Mouse (Mus musculus) forebrain, embryonic 10.5 days (tissue): ENCODE measurements around the gene 4930442H23Rik. TPM values are rescaled to one million over a fixed set of nuclear protein-coding genes. Genes with fewer than 3 reads are reported as not detected.

Experiments
- DNase-seq: peaks from one replicate; pipeline ENCODE4 v3.0.0-alpha.2; 2017; ENCODE audit warnings: low spot score; ENCODE audit errors: extremely low spot score
- H3K27ac ChIP-seq: fragments of 300-500 bp; sonication (generic); 2 replicates; pipeline ENCODE4 v1.5.1; 2016; ENCODE audit warnings: mild to moderate bottlenecking
- H3K27me3 ChIP-seq: fragments of 300-500 bp; sonication (generic); 2 replicates; pipeline ENCODE4 v1.6.1; 2016; ENCODE audit warnings: mild to moderate bottlenecking; ENCODE audit not compliant: poor library complexity, severe bottlenecking
- H3K36me3 ChIP-seq: fragments of 300-500 bp; sonication (generic); replicated peaks from 2 replicates; pipeline ENCODE4 v1.6.1; 2016; ENCODE audit warnings: mild to moderate bottlenecking, moderate library complexity
- H3K4me1 ChIP-seq: fragments of 300-500 bp; sonication (generic); 2 replicates; pipeline ENCODE4 v1.6.1; 2016
- H3K4me3 ChIP-seq: fragments of 300-500 bp; sonication (generic); 2 replicates; pipeline ENCODE4 v1.5.1; 2016; ENCODE audit warnings: mild to moderate bottlenecking, moderate library complexity
- H3K9me3 ChIP-seq: fragments of 300-500 bp; sonication (generic); 2 replicates; pipeline ENCODE4 v1.6.1; 2016; ENCODE audit warnings: mild to moderate bottlenecking, moderate library complexity
- WGBS: fragments of 180-500 bp; shearing (Covaris S2); methylation state at CpG from one replicate; pipeline ENCODE4 v1.1.7; 2016; 5-methylcytosine and 5-hydroxymethylcytosine counted together
- polyA plus RNA-seq: library from polyadenylated mRNA; unstranded; fragments of >200 nt; fragmentation: Nextera tagmentation; extraction: Ambion mirVana; gene quantifications from 2 replicates; pipeline ENCODE4 v1.2.1, GENCODE M21; 2016

Gene 4930442H23Rik
- polyA plus RNA-seq, 1 experiment from 2014 or later: not detected

DNA sequence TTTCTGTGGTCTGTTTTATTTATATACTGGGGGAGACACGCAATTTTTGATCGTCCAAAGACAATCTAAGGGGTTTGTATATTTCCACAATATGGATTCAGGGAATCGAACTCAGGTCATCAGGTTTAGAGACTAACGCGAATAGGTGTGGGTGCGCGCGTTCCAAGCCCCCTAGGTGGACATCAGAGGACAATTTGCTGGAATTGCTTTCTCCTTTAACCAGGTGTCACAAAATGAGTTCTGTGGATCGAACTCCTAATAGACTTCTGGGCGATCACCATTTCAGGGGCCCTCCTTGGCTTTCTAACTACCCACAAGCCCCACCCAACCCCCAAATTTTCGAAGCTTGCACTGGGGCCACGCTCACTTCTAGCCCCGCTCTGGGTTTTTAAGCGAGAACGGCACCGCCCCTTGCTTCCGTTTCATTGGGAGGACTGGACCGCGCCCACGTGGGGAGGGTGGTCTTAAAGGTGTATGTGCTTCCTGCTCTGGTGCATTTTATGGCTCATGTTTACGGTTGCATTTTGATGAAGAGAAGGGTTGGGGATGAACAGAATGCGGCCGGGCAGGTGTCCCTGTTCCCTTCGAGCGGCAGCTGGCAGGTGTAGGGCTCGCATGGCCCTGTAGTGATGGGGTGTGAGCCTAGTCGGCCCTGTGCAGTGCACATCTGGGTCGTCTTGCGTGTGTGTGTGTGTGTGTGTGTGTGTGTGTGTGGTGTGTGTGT, 15.0 kb downstream of the 4930442H23Rik start:
- H3K27me3 ChIP-seq: no peaks in the 10 kb centered on the region
- peaks cover 50% of the 10 kb centered on the region for H3K4me1 ChIP-seq
- DNase-seq: peak; percentile 79
- 5% methylated on average over 29 of the region's 29 CpGs for WGBS
- no peaks in the 10 kb centered on the region for H3K9me3 ChIP-seq
- H3K27ac ChIP-seq: peak overlapping the region; percentile 90
- peak overlapping the region; percentile 88 for H3K4me3 ChIP-seq
- peaks cover 19% of the 10 kb centered on the region for H3K36me3 ChIP-seq

DNA sequence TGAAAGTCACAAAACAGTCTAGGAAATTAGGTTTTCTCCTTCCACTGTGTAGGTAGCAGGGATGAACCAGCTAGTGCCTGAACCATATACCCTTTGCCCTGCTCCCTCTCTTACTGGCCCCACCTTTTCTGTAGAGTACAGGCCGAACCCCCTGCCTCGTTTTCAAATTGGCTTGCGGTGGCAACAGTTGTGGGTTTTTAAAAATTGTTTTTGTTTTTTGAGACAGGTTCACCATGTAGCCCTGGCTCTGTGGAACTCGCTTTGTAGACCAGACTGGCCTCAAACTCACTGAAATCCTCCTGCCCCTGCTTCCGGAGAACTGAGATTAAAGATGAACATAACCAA, 15.6 kb downstream of the 4930442H23Rik start:
- no peak for DNase-seq
- peaks cover 44% of the 10 kb centered on the region for H3K4me1 ChIP-seq
- H3K27me3 ChIP-seq: no peaks in the 10 kb centered on the region
- H3K4me3 ChIP-seq: peak overlapping the region; percentile 88
- peaks cover 25% of the 10 kb centered on the region for H3K36me3 ChIP-seq
- H3K27ac ChIP-seq: peak overlapping the region; percentile 90
- H3K9me3 ChIP-seq: no peaks in the 10 kb centered on the region
- 6% methylated on average over 5 of the region's 5 CpGs for WGBS

DNA sequence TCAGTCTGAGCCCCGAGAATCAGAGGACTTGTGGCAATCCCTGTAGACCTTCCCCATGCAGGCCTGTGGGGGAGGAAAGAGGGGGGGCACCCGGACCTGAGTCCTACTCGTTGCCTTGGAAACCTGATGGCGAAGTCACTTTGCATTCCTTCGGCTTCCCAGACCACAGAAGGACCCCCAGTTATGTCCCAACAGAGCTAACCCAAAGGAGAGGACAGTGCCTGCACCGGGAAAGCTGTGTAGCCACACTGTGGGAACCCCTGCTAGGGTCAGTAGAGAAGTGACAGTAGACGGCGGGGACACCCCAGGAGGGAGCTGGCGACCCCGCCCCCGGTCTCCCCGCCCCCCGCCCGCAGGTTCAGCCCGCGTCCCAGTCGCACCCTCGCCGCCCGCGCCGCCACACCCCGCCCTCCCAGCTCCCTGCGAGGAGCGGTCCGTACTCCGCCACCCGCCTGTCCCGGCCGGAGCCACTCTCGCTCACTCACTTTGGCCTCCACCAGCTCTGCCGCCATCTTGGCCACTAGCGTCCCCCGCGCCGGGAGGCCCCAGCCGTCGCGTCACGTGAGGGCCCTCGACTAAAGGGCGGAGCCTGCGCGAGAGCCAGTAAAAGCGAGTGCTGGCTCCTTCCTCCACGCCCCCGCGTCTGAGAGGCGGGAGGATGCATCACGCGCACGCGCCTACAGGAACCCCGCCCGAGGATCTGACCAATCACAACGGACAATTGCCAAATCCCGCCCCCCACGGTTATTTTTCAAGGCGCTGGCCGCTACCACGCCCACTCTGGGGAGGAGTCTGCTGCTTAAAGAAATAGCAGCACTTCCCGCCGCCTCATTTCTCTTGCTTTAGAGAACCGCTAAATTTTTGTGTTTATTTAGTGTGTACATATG, 16.2 kb downstream of the 4930442H23Rik start, which contains the start of gene Pias4:
Gene Pias4 (minus strand): TSS at position 724 of the 887 bp plus-strand sequence.
- peaks cover 41% of the 10 kb centered on the region for H3K4me1 ChIP-seq
- peak; percentile 100 for DNase-seq
- H3K27me3 ChIP-seq: no peaks in the 10 kb centered on the region
- WGBS: 1% methylated on average over 64 of the region's 64 CpGs
- H3K4me3 ChIP-seq: peak within 1 kb of the TSS; percentile 88
- no peaks in the 10 kb centered on the region for H3K9me3 ChIP-seq
- peak within 1 kb of the TSS; percentile 90 for H3K27ac ChIP-seq
- peaks cover 31% of the 10 kb centered on the region for H3K36me3 ChIP-seq

DNA sequence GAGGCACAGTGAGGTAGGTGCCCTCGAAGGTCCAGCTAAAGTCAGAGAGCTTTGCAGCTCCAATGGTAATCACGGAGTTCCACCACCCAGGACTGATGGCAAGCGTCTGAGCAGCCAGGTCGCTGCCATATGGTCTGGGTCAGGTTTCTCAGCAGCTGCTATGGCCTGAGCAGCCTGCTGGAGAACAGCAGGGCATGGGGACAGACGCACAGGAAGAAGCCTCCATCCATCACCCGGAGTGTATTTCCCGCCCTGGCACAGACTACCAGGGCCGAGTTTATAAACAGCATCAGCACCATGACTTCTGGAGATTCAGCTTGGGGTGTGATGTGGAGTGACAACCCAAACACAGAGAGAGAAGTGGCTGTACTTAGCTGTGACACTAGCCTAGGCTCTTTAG, 18.5 kb downstream of the 4930442H23Rik start:
- Histone ChIP-seq H3K27me3 (no peaks in the 10 kb centered on the region), H3K36me3 (peaks cover 54% of the 10 kb centered on the region), H3K4me1 (peaks cover 48% of the 10 kb centered on the region), H3K9me3 (no peaks in the 10 kb centered on the region), H3K27ac (no peak overlapping the region), H3K4me3 (no peak overlapping the region)
- WGBS: 90% methylated on average over 8 of the region's 8 CpGs
- DNase-seq: no peak

DNA sequence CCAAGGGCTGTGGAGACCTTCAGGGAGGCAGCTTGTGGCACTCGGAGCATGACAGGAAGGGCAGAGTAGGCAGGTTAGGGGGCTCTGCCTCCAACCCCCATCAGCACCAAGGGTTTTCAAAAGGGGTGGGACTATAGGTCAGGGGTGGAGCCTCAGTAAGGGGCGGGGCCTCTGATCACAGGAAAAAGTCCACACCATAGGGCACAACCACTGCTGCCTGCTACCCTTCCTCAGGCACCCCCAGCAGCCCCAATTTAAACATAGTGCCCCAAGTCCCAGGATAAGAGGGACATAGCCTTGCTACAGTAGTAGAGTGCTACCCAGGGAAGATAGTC, 21.4 kb downstream of the 4930442H23Rik start:
- Histone ChIP-seq H3K36me3 (peaks cover 81% of the 10 kb centered on the region), H3K4me1 (peaks cover 29% of the 10 kb centered on the region), H3K9me3 (no peaks in the 10 kb centered on the region), H3K4me3 (no peak overlapping the region), H3K27me3 (no peaks in the 10 kb centered on the region), H3K27ac (no peak overlapping the region)
- 77% methylated on average over 2 of the region's 2 CpGs for WGBS
- DNase-seq: no peak

DNA sequence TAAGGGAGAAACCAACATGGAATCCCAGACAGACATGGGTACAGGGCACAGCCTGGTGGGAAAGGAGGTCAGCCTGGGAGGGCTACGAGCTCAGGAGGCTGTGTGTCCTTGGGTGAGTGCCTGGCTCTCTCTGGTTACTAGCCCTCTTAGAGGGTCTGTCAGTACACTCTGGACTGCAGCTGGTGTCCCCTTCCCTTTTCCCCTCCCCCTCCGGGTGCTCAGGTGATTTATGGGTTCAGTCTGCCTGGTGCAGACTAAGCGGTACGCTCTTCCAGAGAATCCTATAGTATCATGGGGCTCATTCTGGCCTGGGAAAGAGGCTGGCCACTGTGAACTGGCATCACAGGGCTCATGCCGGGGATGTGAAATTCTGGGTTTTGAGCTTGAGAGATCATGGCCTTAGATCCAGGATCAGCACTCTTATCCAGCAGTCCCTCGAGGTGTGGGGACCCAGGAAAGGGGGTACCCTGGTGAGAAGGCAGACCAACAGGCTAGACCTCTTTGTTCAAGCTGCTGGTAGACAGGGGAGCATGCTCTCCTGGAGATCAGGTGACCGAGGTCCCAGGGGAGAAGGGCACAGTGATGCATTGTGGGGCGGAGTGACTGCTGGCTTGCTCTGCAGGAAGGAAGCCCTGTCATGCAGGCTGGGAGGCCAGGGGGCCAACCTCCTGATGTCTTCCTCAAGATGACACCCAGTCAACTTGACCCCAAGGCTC, 21.9 kb downstream of the 4930442H23Rik start:
- H3K27me3 ChIP-seq: no peaks in the 10 kb centered on the region
- H3K4me3 ChIP-seq: no peak overlapping the region
- no peak for DNase-seq
- H3K36me3 ChIP-seq: peaks cover 86% of the 10 kb centered on the region
- 91% methylated on average over 8 of the region's 8 CpGs for WGBS
- no peaks in the 10 kb centered on the region for H3K9me3 ChIP-seq
- no peak overlapping the region for H3K27ac ChIP-seq
- peaks cover 25% of the 10 kb centered on the region for H3K4me1 ChIP-seq

DNA sequence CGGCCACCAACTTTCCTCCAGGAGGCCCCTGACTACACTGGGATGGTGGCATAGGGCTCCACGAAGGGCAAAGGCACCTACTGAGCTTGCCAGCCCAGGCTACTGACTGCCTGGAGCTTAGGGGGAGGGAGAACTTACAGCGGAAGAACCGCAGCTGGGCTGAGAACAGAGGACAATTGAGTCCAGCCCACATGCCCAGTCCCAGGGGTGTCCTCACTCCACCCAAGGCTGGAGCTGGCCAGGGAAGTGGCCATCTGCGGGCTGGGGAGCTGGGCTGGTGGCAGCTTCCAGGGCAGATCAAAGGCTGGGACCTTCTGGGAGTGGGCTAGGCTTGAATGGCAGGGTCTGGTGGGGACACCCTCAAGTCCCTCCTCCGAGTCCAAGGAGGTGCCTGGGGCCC, 28.9 kb downstream of the 4930442H23Rik start:
- no peak for DNase-seq
- H3K36me3 ChIP-seq: peaks cover 87% of the 10 kb centered on the region
- H3K4me1 ChIP-seq: peaks cover 8% of the 10 kb centered on the region
- no peaks in the 10 kb centered on the region for H3K27me3 ChIP-seq
- WGBS: 86% methylated on average over 6 of the region's 6 CpGs
- H3K27ac ChIP-seq: no peak overlapping the region
- H3K4me3 ChIP-seq: no peak overlapping the region
- no peaks in the 10 kb centered on the region for H3K9me3 ChIP-seq

DNA sequence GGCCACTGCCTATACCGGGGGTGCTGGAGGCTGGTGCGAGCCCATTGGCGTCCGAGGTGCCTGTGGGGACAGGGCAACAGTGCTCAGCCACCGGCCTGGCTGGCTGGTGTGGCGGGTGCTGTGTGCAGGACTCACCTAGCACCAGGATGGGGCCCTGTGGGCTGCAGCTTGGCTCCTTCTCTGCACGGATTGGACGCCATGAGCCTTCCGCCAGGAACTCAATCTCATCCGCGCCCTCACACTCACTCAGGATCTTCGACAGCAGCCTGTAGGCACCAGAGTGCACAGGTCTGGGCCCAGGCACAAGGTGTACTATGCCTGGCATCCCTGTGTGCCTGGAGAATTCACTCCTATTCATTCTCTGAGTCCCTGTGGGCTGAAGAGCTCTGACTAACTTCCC, 29.3 kb downstream of the 4930442H23Rik start:
- Histone ChIP-seq H3K4me1 (peaks cover 8% of the 10 kb centered on the region), H3K27ac (0 out of 2 replicates have a peak overlapping the region, but pooled peaks have one; percentile 5), H3K27me3 (no peaks in the 10 kb centered on the region), H3K9me3 (no peaks in the 10 kb centered on the region), H3K36me3 (peaks cover 89% of the 10 kb centered on the region), H3K4me3 (no peak overlapping the region)
- DNase-seq: no peak
- 91% methylated on average over 12 of the region's 12 CpGs for WGBS

DNA sequence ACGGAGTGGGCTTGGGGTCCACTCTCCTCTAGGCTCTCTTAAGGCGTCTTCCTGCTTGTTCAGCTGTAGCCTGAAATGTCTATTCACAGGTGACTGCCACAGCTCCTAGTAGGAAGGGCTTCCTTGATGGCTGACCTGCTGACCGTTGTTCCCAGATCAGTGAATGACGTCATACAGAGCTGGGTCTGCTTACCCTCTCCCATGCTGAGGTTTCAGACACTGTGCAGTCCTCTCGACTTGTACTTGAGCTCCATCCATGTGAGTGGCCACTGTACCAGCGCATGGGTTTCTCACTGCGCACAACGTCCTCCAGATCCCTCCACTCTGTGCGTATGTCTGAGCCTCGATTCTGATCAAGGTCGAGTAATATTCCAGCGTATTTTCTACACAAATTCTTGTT, 31.0 kb downstream of the 4930442H23Rik start:
- H3K4me3 ChIP-seq: no peak overlapping the region
- H3K36me3 ChIP-seq: peaks cover 89% of the 10 kb centered on the region
- H3K4me1 ChIP-seq: peaks cover 8% of the 10 kb centered on the region
- DNase-seq: no peak
- no peak overlapping the region for H3K27ac ChIP-seq
- H3K9me3 ChIP-seq: no peaks in the 10 kb centered on the region
- 78% methylated on average over 12 of the region's 12 CpGs for WGBS
- H3K27me3 ChIP-seq: no peaks in the 10 kb centered on the region

DNA sequence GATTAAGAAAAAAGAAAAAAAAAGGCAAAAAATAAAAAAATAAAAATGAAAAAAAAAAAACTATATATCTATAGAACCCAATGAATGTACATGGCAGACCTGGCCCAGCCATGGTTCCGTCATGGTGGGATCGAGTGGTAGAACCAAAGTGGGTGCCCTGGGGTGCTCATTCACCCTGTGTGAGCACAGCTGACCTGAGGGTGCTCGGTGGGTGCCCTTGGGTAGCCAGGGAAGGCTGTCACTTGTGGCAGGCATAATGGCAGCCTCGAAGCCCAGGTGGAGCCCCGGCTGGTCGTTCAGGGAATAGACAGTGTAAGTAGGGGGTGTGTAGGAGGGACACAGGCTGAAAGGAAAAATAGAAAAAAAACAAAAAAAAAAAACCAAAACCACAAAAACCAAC, 32.4 kb downstream of the 4930442H23Rik start:
- H3K9me3 ChIP-seq: no peaks in the 10 kb centered on the region
- peaks cover 8% of the 10 kb centered on the region for H3K4me1 ChIP-seq
- peaks cover 89% of the 10 kb centered on the region for H3K36me3 ChIP-seq
- H3K4me3 ChIP-seq: no peak overlapping the region
- DNase-seq: no peak
- WGBS: 84% methylated on average over 6 of the region's 6 CpGs
- no peaks in the 10 kb centered on the region for H3K27me3 ChIP-seq
- H3K27ac ChIP-seq: no peak overlapping the region

DNA sequence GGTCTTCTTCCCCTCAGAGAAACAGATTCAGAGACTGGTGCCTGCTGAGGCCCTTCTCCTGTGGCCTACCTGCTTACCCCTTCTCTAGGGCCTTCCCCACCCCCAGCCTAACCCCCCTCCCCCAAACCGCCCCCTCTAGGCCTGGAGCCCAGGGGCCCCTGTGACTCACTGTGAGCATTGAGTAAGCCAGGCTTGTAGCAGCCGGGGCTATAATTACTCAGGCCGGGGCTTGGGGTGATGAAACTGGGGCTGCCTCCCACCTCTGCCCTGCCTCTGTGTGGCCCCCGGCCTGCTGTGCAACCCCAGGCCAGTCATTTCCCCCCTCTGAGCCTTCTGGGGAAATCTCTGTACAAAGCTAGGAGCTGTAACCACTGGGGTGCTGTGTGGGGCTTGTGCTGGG, 37.4 kb downstream of the 4930442H23Rik start:
- no peak overlapping the region for H3K4me3 ChIP-seq
- no peaks in the 10 kb centered on the region for H3K27me3 ChIP-seq
- H3K27ac ChIP-seq: no peak overlapping the region
- DNase-seq: no peak
- peaks cover 22% of the 10 kb centered on the region for H3K4me1 ChIP-seq
- H3K36me3 ChIP-seq: peaks cover 87% of the 10 kb centered on the region
- 93% methylated on average over 4 of the region's 4 CpGs for WGBS
- 0 out of 2 replicates have a peak, but pooled peaks cover 7% of the 10 kb centered on the region for H3K9me3 ChIP-seq

DNA sequence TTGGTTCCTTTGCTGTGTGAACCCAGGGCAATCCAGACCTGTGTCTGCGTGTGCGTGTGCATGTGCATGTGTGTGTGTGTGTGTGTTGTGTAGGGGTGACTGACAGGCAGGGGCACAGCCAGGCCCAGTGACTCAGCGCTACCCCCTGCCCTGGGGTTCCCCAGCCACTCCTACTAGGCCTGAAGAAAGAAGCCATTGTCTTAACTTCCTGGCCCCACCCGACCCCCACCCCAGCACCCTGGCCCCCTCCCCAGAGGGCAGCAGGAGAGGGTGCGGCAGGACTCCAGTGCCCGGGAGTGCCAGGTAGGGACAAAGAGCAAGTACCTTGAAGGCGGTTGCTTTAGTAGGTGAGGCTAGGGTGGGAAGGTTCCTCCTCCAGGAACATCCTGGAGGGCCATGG, 37.9 kb downstream of the 4930442H23Rik start:
- no peak for DNase-seq
- 0 out of 2 replicates have a peak overlapping the region, but pooled peaks have one; percentile 35 for H3K27ac ChIP-seq
- 87% methylated on average over 7 of the region's 7 CpGs for WGBS
- H3K9me3 ChIP-seq: 0 out of 2 replicates have a peak, but pooled peaks cover 7% of the 10 kb centered on the region
- H3K4me1 ChIP-seq: peaks cover 27% of the 10 kb centered on the region
- H3K27me3 ChIP-seq: no peaks in the 10 kb centered on the region
- peaks cover 84% of the 10 kb centered on the region for H3K36me3 ChIP-seq
- no peak overlapping the region for H3K4me3 ChIP-seq
